Mouse (Mus musculus) lung, adult 2 months (tissue): ENCODE data around the gene Tsfm.

Experiments
- CTCF ChIP-seq: fragments of 200-500 bp; IDR thresholded peaks from 2 replicates; pipeline ENCODE4 v1.5.1; 2011; ENCODE audit warnings: mild to moderate bottlenecking, low read length, control low read depth; ENCODE audit not compliant: insufficient read depth
- POLR2A ChIP-seq: fragments of 200-500 bp; IDR thresholded peaks from 2 replicates; pipeline ENCODE4 v1.6.1; 2011; ENCODE audit warnings: low read depth, mild to moderate bottlenecking, control low read depth, low read length, borderline replicate concordance; ENCODE audit errors: extremely low read depth

GRCm38 (mm10) chr10:127050119-127050474 lies 19.5 kb upstream of the Tsfm start:
- no peak for TF ChIP-seq POLR2A
- TF ChIP-seq CTCF = no peak
